Mouse (Mus musculus) neural tube, embryonic 10.5 days (tissue): ENCODE results near the gene Xrcc4.
A peak's percentile ranks its signal among the peaks of the same experiment; 100 is the strongest.

Experiments used
- DNase-seq: peaks from one replicate; pipeline ENCODE4 v3.0.0-alpha.2; 2017; ENCODE audit warnings: low spot score; ENCODE audit errors: extremely low spot score

Xrcc4 gene

DNA sequence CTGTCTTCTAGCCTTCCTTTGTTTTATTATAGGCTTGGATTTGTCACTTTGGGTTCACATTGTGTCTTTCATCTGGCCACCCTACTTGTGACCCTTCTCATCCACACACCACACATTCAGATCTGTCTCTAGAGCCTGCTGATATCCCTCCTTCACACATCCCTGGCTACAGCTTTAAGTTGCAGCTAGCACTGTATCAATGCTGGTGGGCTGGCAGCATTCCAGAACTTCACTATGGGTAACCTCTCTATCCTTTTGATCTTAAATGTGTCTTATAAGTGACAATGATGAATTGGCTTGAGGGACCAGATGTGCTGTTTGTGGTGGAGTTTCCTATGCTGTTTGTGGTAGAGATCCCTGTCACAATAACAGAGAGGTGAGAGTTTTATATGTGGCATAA lies 120.7 kb downstream of the Xrcc4 start:
- no peak for DNase-seq

DNA sequence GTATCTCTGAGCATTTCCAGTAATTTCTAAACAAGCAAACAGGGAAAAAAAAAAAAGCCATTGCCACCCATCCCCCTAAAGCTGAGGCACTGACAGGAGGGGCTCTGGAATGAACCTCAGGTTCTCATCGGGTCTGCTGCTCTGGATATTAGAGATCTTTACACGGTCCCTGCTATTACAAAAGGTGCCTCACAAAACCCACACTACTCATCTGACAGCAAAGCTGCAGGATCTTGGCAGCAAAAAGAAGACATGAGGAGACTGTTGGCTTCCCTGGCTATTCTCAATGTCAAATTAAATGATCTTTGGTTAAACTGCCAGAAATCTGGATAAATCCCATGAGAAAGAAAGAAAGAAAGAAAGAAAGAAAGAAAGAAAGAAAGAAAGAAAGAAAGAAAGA lies 145.1 kb downstream of the Xrcc4 start:
- no peak for DNase-seq

DNA sequence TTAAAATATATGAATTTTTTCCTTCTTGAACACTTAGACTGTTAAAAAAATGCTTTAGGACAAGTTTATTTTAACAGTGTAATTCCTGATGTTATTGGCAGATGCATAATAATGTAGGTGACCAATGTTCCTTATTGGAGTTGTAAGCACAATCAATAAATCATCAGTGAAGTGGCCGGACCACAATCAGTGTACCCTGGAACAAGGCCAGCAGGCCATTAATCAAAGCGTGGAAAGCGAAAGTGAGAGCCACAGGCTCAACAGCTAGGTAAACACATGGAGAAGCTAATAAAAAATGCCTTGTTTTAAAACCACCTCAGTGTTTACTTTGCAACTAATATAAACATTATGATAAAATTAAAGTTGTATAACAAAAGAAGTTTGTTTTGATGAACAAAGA lies 159.9 kb downstream of the Xrcc4 start:
- DNase-seq, result peak; percentile 35

DNA sequence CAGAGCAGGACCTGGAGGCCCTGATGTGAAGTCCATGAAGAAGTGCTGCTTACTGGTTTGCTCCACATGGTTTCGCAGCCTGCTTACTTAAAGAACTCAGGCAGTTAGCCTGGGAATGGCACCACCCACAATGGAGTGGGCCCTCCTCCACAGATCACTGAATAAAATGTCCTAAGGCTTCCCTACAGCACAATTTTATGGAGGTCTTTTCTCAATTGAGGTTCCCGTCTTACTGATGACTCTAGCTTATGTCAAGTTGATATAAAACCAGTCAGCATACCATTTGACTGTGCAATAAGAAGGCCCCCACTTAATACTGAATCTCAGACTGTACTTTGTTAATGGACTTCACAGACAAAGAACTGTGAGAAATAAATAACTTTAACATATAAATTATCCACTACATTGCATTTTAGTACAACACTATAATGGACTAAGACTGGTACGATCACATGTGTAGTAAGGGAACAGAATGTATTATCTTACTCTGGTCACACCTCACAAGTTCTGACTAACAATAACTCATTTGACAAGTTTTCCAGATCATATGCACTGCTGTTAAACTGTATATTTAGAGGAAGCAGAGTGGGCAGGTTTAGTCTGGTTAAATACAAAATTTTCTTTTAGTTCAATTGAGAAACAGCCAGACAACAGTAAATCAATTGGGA lies 170.5 kb downstream of the Xrcc4 start:
- DNase-seq, result no peak

DNA sequence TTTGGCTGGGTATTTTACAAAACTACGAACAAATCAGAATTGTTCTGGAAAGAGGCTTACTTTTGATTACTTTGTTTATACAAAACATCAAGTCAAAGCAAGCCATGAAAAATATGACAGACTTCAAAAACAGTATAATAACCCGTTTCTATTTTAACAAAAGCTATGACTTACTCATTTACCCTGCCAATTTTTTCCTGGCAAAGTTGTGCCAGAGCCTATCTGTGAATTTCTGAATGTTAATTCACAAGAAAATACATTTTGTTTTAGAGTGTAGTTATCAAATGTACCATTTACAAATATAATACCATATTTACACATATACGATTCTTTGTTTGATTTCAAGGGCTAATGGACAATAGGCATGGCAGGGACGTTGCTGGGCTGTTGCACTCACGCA lies 175.1 kb downstream of the Xrcc4 start:
- DNase-seq, result no peak

DNA sequence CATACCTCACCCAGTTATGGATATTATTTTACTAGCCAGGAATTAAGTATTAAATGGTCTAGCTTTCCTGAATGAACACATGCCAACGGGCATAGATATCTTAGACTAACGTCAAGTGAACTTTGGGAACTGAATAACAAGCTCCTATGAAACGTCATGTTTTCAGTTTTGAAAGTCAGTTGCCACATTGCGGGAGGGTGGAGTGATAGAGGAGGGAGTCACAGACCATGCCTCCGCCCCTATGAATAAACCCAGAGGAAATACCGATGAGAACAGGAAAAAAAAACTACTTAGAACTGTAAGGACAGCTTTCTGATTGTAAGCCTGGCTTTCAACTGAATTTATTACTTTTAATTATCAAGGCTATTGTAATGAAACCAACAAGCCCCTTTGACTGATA lies 175.5 kb downstream of the Xrcc4 start:
- no peak for DNase-seq

DNA sequence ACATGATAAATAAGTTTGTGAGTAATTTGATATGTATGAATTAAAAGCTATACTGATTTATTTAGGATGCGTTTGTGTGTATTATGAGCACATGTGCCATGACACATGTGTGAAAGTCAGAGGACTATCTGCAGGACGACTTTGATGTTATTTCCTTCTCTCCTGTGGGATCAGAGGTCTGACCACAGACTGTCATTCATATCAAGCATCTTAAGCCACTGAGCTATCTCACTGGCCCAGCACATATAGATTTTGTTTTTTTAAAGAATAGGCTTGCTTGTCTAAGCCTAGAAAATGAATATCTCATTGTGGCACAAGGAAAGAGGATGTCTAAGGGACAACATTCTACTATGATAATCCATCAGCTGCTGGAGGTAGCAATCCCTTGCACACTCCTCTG lies 183.3 kb downstream of the Xrcc4 start:
- no peak for DNase-seq

DNA sequence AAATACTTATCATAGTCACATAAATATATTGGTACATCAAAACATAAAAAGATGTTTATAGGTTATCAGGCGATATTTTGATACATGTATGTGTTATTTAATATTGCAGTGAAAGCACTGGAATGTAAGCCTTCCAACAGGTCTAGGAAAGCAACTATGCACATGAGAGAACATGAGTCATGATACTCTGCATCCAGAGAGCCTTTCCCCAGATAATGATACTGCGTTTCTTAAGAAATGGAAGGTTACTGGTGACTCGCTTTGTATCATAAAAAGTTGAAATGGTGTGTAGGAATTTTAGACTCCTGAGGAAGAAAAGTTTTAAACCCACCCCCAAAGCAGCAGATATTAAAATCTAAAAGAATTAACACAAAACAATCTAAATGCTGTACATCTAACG lies 190.3 kb downstream of the Xrcc4 start:
- no peak for DNase-seq

DNA sequence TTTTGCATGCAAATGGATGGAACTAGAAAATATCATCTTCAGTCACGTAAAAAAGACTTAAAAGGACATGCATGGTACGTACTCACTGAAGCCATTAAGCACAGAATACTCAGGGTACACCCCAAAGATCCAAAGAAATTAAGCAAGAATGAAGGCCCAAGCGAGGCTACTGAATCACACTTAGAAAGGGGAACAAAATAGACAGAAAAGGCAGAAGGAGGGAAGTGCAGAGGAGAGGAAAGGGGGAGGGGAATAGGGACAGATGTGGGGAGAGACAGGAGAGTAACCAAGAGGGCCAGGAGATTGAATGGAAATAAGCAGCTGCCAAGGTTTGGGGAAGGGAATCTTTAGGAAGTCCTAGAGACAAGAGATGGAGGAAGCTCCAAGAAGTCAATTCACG lies 197.3 kb downstream of the Xrcc4 start:
- DNase-seq, result no peak

DNA sequence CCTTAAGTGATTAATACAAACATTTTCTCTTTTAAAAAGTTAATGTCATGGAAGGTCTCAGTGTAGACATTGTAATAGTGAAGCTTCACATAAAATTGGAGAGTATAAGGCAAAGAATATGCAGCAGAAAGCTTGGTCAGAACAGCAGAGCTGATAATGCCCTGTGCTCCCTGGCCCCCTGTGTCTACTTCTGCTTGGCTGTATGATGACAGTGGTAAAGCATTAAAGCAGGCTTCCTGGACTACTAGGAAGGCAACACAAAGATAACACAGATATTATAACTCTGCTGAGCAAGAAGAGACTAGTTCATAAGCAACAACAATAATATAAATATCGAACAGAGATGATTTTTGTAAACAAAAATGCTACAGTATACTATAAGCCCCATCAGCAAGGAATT lies 199.2 kb downstream of the Xrcc4 start:
- DNase-seq, result no peak

DNA sequence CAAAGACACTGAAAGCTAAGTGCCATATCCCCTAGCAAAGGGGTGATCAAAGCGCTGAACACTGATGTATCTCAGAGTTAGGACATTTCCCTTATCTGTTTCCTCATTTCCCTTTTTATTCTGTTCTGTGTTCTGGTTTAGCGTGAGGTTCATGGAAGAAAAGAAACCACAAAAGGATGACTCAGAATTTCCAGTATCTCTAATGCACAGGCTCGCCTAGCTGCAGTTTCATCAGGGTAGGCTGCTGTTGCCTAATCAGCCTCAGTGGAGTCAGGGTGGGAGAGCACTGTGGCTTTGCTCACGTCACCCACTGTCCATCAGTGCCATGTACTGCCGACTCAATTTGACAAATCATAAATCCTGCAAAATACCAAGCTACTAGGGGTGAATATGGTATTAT lies 200.3 kb downstream of the Xrcc4 start:
- no peak for DNase-seq

DNA sequence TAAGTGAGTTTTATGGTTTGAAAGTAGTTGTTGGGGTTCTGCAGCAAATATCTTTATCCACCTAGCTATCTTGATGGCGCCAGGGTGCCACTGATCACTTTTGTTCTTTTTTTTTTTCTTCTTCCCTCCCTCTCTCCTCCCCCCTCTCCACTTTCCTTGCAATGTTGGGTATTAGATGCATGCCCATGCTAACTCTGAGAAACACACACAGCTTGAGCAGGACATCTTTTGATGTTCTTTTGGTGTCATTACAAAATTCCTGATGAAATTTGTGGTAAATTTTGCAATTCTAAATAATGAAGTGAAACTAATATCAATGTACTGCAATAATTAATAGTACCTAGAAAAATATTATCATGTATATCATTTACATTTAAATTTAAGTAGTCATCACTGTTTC lies 205.9 kb downstream of the Xrcc4 start:
- no peak for DNase-seq

DNA sequence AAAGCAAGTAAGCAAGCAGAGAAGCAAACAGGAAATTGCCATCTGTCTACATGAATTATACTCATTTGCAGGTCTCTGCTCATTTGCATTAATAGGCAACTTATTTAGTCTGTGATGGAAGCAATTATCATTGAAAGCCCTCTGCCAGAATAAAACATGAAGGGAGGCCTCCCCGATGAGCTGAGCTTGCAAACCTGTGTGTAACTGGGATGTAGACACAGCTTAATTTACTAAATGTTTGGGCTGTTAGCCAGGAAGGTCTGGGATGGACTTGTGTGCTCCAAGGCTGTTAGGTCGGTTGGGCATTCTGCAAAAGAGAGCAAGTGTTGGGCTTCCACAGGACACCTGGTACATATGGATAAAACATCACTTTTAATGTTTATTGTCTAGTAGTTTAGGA lies 208.1 kb downstream of the Xrcc4 start:
- no peak for DNase-seq

DNA sequence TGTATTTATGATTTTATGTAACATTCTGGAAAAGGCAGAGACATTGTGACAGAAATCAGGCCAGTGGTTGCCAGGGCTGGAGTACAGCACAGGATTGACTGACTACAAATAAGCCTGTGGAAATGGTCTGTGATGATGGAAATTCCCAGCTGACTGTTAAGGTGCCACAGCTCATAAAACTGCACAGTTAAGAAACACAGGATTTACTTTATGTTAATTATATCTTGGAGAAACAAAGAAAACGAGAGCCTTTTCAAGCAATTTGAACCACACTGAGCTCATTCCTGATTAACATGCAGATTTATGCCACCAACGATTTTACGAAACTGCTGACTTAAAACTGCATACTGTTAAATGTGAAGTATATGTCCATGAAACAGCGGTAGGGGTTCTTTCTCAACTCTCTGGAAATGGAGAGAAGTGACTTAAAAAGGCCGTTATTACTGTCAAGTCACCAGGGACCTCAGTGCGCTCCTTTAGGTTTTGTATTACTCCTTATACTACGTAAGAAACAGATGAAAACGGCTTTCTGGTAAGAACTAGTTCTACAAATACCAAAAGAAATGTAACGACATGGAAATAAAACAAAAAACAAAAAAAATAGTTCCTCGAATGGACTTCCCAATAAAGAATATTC lies 210.5 kb downstream of the Xrcc4 start:
- no peak for DNase-seq

DNA sequence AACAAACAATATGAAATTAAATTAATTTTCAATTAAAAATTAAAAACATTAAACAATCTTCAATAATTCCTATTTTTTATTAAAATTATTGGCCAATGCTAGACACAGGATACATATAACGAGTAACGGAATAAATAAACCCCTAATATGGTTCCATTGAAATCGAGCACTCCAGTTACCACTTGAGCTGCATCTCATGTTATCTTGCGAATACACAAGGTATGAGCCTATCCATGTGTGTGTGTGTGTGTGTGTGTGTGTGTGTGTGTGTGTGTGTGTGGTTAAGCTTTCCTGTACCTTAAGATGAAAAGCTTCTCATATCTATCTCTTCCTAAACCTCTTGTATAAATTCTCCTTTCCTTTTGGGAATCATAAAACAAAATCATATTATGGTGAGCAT lies 213.9 kb downstream of the Xrcc4 start:
- no peak for DNase-seq

DNA sequence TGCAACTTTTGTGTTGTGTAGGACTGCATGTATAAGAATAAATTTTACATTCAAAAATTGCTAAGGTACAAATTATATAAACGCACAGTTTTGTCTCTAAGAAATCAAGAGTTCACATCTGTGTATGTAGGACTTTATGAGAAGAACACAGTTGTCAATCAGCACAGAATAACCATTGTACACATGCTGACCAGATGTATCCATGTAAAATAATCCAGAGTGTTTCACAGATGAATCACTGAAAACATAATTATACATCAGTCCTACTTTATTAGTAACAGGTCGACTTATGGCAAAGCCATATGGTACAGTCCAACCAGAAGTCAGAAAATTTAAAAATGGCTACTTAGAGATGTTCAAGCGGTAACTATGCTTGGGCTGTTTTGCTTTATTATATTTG lies 216.7 kb downstream of the Xrcc4 start:
- DNase-seq, result no peak

DNA sequence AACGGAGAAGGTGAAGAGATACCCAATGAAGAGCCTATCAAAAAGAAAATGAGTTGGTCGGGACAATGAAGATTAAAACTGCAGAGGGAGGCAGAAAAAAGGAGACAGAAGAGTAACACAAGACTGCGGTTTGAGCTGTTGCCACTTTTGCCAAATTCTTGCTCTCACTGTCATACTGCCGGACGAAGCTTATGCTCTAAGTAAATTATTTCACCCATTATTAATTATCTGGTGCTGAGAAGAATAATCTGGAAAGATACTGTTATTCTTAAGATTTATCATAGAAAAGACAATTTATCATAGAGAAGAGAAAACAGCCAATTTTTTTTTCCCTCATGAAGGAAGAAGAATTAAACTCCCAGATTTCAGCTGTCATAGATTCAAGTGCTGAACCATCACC lies 235.3 kb downstream of the Xrcc4 start:
- DNase-seq, result no peak

DNA sequence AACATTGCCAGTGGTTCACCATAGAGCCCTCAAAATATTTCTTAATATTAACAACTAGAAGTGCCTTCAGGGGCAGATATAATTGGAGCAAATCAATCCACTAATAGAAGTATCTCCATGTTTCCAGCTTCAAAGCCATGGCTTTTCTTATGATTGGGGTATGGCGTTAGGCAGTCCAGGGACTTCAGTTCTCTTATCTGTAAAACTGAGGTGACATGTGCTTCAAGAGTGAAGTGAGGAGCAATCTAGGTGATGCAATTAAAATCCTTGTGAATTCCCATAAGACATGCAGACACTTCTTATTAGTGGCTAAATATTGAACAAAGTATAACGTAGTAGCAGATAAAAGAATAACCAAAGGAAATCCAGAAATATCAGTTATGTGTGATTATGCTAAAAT lies 238.7 kb downstream of the Xrcc4 start:
- DNase-seq, result no peak

DNA sequence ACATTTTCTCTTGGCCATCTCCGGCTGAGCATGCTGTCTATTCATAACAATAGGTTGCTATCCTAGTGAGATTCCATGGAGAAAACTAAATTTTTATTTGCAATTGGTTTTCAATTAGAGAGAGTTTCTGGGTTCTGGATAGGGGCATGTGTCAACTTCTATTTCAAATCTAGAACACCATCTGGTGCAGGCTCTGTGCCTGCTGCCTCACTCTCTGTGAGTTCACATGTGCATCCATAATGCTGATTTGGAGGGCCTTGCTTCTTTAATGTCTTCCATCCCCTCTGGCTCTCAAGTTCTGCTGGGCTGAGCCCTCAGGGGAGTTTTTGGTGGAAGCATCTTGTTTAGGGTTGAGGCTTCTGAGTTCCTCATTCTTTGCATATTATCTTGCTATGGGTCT lies 239.5 kb downstream of the Xrcc4 start:
- no peak for DNase-seq

DNA sequence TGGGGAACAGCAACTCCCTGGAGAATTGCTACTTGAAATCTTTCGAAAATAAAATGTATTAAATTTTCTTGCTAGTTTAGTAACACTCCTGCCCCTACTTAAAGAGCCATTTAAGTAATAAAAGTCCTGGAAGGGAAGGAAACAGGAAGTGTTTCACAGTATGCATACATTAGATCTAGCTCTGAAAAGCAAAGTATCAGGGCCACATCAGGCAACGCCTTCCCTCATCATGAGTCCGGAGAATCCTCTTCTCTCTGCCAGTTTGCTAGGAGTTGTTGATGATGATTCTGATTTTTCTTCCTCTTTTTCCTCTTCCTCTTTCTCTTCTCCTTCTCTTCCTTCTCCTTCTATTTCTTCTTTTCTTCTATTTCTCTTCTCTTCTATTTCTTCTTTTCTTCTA lies 250.8 kb downstream of the Xrcc4 start:
- no peak for DNase-seq

DNA sequence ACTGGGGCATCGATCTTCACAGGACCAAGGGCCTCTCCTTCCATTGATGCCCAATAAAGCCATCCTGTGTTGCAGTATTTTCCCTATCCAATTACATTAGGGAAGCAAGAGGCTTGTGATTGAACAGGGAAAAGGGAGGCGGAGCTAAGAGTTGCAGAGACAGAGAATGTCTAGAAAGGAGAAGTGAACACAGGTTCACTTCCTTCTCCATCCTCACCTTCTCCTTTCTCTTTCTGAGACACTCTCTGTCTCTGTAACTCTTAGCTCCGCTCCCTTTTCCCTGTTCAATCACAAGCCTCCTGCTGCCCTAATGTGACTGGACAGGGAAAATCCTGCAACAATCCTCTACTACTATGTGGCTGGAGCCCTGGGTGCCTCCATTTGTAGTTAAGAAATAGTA lies 254.9 kb downstream of the Xrcc4 start:
- DNase-seq, result no peak

DNA sequence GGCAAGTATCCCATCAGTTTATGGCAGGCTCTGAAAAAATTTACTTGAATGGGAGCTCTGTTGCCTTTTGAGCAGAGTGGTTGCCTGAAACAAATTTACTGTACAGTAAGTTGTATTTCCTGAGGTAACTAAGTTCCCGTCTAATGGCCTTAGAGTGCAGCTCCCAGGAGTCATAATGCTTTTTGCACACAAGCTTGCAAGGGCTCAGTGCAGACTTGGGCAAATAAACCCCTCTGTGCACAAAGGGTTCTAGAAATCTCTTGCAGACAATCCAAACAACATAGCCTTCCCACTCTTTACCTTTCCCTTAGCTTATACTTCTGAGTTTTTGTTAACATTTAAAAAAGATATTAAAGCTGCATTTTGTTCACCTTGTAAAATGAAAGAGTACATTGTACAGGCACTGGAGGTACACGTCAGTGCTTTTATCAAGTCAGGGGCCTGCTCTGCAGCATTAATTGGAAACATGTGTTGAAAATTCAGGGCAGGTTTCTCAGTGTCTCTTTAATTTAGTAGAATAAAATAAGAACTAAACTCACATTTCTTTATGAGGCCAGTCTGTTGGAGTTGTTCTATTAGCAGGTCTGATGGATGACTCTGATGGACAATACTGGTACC lies 256.2 kb downstream of the Xrcc4 start:
- DNase-seq, result no peak

DNA sequence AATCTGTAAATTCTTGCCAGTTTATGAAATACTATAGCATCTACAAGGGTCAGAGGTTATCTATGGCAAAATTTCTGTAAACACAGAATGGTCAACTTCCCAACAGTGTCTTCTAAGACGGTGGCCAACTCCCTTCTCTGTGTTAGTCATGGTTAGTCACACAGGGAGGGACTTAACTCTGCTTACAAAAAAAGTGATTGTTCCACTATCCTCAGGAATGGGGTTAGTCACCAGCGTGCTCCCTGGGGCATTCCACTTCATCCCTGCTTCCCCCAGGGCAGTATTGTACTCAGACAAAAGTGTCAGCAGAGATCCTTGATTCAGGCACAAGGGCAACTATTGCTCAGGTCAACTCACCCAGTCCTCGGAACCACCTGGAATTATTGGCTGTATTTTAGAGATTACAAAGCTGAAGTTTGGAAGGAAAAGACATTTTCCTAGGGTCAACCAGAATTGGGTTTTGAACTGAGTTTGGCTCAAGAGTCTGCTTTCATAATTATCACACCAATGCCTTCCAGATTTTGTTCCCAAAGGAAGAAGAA lies 260.9 kb downstream of the Xrcc4 start:
- no peak for DNase-seq
